Mouse (Mus musculus): ENCODE measurements at regions not wholly inside any gene's neighbourhood (a gene's known extent, or its start where the extent isn't known, plus 50 kb on each side); places are given as distances from the start of the nearest gene placed in this dataset.

DNA sequence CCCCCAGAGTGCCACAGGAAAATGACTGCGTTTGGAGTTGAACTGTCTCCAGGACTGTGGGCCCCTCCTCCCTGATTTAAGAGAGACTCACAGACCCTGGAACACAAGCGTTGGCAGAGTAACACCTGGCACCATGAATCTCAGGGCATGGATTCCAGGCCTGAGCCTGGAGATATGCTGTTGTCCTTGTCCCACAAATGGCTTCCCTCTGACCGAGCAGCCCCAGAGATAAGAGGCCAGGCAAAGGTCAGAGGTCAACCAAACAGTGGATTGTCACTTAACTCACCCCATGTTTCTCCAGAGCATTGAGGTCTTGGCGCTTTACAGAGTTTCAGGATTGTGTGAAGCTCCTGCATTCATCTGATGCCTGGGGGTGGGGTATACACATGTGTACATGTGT lies 373.3 kb downstream of the Prdm2 start:
- no peak overlapping the region for H3K4me3 ChIP-seq (replicated peaks; ENCODE audit: control insufficient read depth, low read depth, low read length)
- H3K4me1 ChIP-seq (ENCODE audit: control insufficient read depth, insufficient read depth, low read length) = no peaks in the 10 kb centered on the region
- no peak for TF ChIP-seq POLR2A (IDR thresholded peaks at IDR 0.05; ENCODE audit: borderline replicate concordance, control insufficient read depth, low read depth, low read length)
- no peak for TF ChIP-seq CTCF (IDR thresholded peaks at IDR 0.05; ENCODE audit: control insufficient read depth, insufficient read depth, low read length)
- WGBS = 72% methylated on average over 4 of the region's 4 CpGs
- H3K27ac ChIP-seq (ENCODE audit: control insufficient read depth, insufficient read depth, low read depth, low read length, poor library complexity) = no peak overlapping the region

GRCm38 (mm10) chr4:142838363-142838964 lies 374.3 kb downstream of the Prdm2 start:
- TF ChIP-seq POLR2A (IDR thresholded peaks at IDR 0.05; ENCODE audit: borderline replicate concordance, control insufficient read depth, low read depth, low read length) (no peak), CTCF (IDR thresholded peaks at IDR 0.05; ENCODE audit: control insufficient read depth, insufficient read depth, low read length) (no peak)
- no peak overlapping the region for H3K27ac ChIP-seq (ENCODE audit: control insufficient read depth, insufficient read depth, low read depth, low read length, poor library complexity)
- no peaks in the 10 kb centered on the region for H3K4me1 ChIP-seq (ENCODE audit: control insufficient read depth, insufficient read depth, low read length)
- H3K4me3 ChIP-seq (replicated peaks; ENCODE audit: control insufficient read depth, low read depth, low read length) = no peak overlapping the region
- 58% methylated on average over 4 of the region's 4 CpGs for WGBS

DNA sequence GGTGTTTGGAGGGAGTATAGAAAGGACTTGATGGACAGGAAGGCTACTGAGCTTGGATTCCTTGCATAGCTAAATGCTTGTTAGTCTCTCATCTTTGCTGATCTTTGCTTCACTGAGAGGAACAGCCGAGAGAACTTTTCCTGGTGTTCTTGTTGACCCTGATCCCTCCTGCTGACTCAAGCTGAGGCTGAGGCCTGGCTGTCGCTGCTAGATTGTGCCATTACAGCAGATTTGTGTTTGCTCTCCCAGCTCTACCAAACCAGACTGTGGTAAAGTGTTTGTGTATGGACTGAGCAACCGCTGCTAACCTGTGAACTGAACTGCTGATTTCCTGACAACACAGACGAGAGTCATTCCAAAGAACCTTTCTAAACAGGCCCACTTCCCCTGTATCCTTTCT lies 375.2 kb downstream of the Prdm2 start:
- no peaks in the 10 kb centered on the region for H3K4me1 ChIP-seq (ENCODE audit: control insufficient read depth, insufficient read depth, low read length)
- H3K27ac ChIP-seq (ENCODE audit: control insufficient read depth, insufficient read depth, low read depth, low read length, poor library complexity) = no peak overlapping the region
- H3K4me3 ChIP-seq (replicated peaks; ENCODE audit: control insufficient read depth, low read depth, low read length) = no peak overlapping the region
- WGBS = 70% methylated on average over 4 of the region's 4 CpGs
- TF ChIP-seq CTCF (IDR thresholded peaks at IDR 0.05; ENCODE audit: control insufficient read depth, insufficient read depth, low read length) (no peak), POLR2A (IDR thresholded peaks at IDR 0.05; ENCODE audit: borderline replicate concordance, control insufficient read depth, low read depth, low read length) (no peak)

DNA sequence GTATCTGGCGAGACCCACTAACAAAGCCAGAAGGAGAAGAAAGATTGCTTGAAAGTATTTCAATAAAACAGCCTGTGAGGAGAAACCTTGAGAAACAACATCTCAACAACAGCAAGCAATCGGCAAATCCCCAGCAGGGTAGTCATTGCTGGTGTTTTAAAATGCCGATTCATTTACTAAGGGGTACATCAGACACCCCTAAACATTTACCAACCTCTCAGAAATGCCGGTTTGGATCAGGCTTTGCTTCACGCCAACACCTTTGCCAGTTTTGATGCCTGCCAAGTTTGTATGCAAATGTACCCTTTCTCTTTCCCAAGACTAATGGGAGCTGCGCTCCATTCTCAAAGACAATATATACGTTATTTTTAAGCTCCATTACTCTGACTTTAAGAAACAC lies 383.1 kb downstream of the Prdm2 start:
- H3K4me1 ChIP-seq (ENCODE audit: control insufficient read depth, insufficient read depth, low read length) = no peaks in the 10 kb centered on the region
- H3K27ac ChIP-seq (ENCODE audit: control insufficient read depth, insufficient read depth, low read depth, low read length, poor library complexity) = no peak overlapping the region

GRCm38 (mm10) chr4:142828969-142829368 lies 383.8 kb downstream of the Prdm2 start:
- Histone ChIP-seq H3K4me3 (replicated peaks; ENCODE audit: control insufficient read depth, low read depth, low read length) (no peak overlapping the region), H3K4me1 (ENCODE audit: control insufficient read depth, insufficient read depth, low read length) (no peaks in the 10 kb centered on the region), H3K27ac (ENCODE audit: control insufficient read depth, insufficient read depth, low read depth, low read length, poor library complexity) (no peak overlapping the region)
- TF ChIP-seq POLR2A (IDR thresholded peaks at IDR 0.05; ENCODE audit: borderline replicate concordance, control insufficient read depth, low read depth, low read length) = no peak
- WGBS = 55% methylated on average over 10 of the region's 10 CpGs

More for the DNA sequence above, 383.1 kb downstream of the Prdm2 start:
- 79% methylated on average over 7 of the region's 7 CpGs for WGBS
- TF ChIP-seq POLR2A (IDR thresholded peaks at IDR 0.05; ENCODE audit: borderline replicate concordance, control insufficient read depth, low read depth, low read length) (no peak), CTCF (IDR thresholded peaks at IDR 0.05; ENCODE audit: control insufficient read depth, insufficient read depth, low read length) (no peak)
- H3K4me3 ChIP-seq (replicated peaks; ENCODE audit: control insufficient read depth, low read depth, low read length) = no peak overlapping the region

DNA sequence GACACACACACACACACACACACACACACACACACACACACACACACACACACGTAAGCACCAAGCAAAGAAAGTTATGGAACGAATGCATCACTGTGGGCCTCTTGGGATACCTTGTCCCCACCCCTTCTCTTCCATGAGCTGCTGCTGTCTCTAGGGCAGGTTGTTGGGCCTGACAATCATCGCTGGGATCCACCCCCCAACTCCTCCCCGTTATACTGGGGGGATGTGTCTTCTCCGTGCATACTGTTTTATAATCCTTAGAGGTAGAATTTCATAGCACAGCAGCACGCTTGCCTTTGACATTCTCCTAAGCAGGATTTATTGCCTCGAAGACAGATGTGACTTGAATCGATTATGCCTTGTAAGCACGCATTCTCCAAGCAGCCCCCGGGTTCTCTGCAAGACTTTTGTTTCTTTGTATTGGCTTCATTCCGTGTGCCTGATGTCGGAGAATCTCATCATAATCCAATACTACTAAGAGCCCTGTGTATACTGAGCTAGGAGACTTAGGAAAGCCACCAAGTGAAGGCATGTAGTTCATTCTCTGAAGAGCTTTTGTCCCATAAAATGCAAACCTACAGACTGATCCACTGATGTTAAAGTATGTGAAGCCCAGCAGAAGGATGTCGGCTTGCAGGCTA lies 386.4 kb downstream of the Prdm2 start:
- TF ChIP-seq CTCF (IDR thresholded peaks at IDR 0.05; ENCODE audit: control insufficient read depth, insufficient read depth, low read length) (no peak), POLR2A (IDR thresholded peaks at IDR 0.05; ENCODE audit: borderline replicate concordance, control insufficient read depth, low read depth, low read length) (no peak)

DNA sequence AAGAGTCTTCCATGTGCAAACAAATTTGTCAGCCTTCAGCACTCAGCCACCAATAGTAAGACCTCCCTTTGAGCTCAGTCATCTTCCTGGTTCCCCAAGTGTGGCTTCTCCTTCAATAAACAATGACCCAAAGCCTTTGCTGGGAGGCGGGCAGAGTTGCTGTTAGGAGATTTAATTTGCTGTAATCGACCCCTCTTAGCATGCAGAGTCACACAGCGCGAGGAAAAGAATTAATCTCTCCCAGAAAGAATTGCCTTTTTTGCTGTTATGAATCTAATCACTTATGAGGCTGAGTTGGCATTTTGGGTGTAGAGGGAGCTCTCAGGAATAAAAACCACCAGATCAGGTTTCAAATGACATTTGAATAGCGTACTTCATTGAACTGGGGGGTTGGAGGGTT lies 387.0 kb downstream of the Prdm2 start:
- TF ChIP-seq CTCF (IDR thresholded peaks at IDR 0.05; ENCODE audit: control insufficient read depth, insufficient read depth, low read length) (no peak), POLR2A (IDR thresholded peaks at IDR 0.05; ENCODE audit: borderline replicate concordance, control insufficient read depth, low read depth, low read length) (no peak)
- Histone ChIP-seq H3K4me3 (replicated peaks; ENCODE audit: control insufficient read depth, low read depth, low read length) (no peak overlapping the region), H3K4me1 (ENCODE audit: control insufficient read depth, insufficient read depth, low read length) (no peaks in the 10 kb centered on the region), H3K27ac (ENCODE audit: control insufficient read depth, insufficient read depth, low read depth, low read length, poor library complexity) (no peak overlapping the region)
- 78% methylated on average over 5 of the region's 5 CpGs for WGBS

More for the DNA sequence above, 386.4 kb downstream of the Prdm2 start:
- 69% methylated on average over 13 of the region's 13 CpGs for WGBS
- Histone ChIP-seq H3K27ac (ENCODE audit: control insufficient read depth, insufficient read depth, low read depth, low read length, poor library complexity) (no peak overlapping the region), H3K4me1 (ENCODE audit: control insufficient read depth, insufficient read depth, low read length) (no peaks in the 10 kb centered on the region), H3K4me3 (replicated peaks; ENCODE audit: control insufficient read depth, low read depth, low read length) (no peak overlapping the region)

- H3K4me1 ChIP-seq (ENCODE audit: control insufficient read depth, insufficient read depth, low read length) = no peaks in the 10 kb centered on the region
- 67% methylated on average over 6 of the region's 6 CpGs for WGBS
- TF ChIP-seq POLR2A (IDR thresholded peaks at IDR 0.05; ENCODE audit: borderline replicate concordance, control insufficient read depth, low read depth, low read length) = no peak
- TF ChIP-seq CTCF (IDR thresholded peaks at IDR 0.05; ENCODE audit: control insufficient read depth, insufficient read depth, low read length) = no peak
- H3K27ac ChIP-seq (ENCODE audit: control insufficient read depth, insufficient read depth, low read depth, low read length, poor library complexity) = no peak overlapping the region
- H3K4me3 ChIP-seq (replicated peaks; ENCODE audit: control insufficient read depth, low read depth, low read length) = no peak overlapping the region
These were observed 394.4 kb downstream of the Prdm2 start for GRCm38 (mm10) chr4:142818440-142818839.
